Mouse (Mus musculus) granulocyte monocyte progenitor cell, adult 5-6 weeks (primary cell): ENCODE data around the gene Psma5. TPM values are rescaled to one million over a fixed set of nuclear protein-coding genes. Genes with fewer than 3 reads are reported as not detected.
A peak's percentile ranks its signal among the peaks of the same experiment; 100 is the strongest.

Experiments used
- ATAC-seq: replicated peaks from 2 replicates; pipeline ENCODE4 v1.8.0; 2016; ENCODE audit warnings: mild to moderate bottlenecking, moderate TSS enrichment, inconsistent platforms; ENCODE audit not compliant: poor library complexity, severe bottlenecking
- total RNA-seq, 2 experiments: library from RNA; stranded (forward) in 1 of 2; stranded (reverse) in 1 of 2; fragments of 200-712, 200-1000 nt in 1 of 2; fragments of >200 nt in 1 of 2; fragmentation: Nextera tagmentation in 1 of 2; gene quantifications; 2 replicates each; pipeline ENCODE4 v1.2.3; 2014 to 2017

The Psma5 gene
- total RNA-seq, 2 experiments from 2014 or later, result 264 to 273 TPM

DNA sequence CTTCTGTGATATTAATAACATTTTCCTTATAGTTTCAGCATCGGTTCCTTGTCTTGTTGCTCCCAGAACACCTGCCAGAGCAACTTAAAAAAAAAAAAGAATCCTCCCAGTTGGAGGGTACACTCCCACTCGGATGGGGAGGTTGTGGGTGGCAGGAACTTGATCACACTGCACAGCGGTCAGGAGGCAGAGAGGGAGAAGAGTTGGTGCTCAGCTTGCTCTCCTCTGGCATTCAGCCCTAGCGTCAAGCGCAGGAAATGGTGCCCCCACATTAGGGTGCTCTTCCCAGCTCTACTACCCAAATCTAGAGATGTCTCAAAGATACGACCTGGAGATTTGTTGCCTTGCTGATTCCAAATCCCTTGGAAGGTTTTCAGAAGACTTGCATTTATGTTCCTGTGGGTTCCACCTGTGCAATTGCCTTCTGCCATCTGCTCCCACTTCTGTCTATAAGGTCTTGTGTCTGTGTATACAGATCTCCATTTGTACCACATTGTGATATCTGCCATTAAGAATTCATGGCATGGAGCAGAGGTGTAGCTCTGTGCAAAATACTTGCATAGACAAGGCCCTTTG, 43.8 kb downstream of the Psma5 start:
- no peak for ATAC-seq

DNA sequence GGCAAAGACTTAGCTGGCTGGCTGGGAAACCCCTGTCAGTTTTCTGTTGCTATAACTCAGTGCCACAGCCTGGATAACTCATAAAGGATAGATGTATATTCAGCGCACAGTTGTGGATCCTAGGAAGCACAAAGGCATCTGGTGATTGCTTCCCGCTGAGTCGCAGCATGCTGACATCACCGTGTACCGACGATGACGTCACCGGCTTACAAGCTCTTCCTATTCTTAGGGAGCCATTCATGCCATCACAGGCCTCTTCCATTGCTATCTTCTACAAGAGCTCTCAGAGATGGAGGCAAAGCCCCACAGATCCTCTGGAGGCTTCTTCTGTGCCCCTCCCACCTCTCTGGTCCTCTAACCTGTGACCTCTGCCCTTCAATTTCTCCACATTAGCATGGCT, 47.0 kb downstream of the Psma5 start:
- ATAC-seq, result no peak

DNA sequence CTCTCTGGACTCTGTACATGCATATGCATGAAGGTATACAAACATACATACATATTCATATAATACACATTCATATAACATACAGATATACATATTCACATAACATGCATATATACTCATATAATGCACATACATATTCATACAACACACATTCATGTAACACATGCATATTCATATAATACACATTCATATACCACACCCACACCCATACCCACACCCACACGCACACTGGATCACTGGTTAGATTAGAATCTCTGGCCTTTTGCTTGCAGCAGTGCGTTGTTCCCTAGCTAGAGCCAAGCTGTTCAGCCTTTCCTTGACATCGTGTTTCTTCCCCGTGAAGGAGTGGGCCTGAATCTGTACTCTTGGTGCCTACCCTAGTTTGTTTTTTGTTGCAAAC, 48.0 kb downstream of the Psma5 start:
- ATAC-seq, result no peak

DNA sequence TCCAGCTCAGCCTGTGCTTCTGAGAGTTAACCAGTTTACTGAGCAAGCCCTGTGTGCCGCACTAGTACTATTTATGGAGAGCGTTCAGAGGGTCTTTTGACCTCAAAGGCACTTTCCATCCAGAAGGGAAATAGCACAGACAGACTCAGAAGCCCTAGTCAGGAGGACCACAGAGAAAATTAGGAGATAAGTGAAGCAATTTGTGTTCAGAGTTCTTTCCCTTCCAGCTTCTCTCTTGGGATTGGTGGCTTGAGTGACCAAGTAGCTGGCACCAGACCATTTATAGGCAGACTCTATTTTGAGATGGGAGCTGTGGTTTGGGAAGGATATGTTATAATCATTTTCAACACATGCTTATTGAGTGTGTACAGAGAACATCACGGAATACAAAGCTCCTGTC, 49.7 kb downstream of the Psma5 start:
- ATAC-seq, result peak; percentile 78

DNA sequence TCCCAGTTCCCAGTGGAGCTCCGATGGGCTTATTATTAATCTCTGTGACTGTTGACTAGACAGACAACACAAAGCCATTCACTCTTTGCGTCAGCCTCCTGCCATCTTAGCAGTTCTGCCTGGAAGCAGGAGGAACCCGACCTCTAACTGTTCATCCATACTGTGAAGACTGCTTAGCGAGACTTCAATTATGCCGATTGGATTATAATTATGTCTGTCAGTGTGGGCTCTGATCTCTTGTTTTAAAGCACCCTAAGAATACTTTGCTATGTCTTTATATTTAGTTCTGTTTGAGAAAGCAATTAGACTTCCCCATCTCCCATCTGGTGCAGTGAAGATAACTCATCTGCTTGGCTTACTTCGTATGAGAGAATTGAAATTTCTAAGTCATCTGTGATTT, 50.8 kb downstream of the Psma5 start:
- ATAC-seq, result no peak

DNA sequence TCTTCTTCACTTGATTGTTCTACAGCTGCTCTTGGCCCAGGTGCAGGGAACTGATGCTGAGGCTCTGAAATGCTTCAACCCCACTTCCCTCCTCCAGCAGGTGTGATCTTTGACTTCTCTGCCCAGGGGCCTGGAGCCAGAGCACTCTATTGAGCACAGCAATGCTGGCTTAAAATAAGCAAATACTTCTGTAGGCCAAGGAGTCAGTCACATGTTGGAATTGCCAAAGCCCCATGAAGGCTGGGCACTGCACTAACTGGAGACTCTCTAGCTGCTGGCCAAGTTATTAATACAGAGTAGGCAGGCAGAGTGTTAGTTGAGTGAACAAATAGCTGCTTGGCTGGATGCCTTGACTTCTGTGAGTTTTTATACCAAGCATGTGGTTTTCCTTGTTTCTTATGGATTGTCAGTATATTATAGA, 54.2 kb downstream of the Psma5 start:
- ATAC-seq, result no peak

DNA sequence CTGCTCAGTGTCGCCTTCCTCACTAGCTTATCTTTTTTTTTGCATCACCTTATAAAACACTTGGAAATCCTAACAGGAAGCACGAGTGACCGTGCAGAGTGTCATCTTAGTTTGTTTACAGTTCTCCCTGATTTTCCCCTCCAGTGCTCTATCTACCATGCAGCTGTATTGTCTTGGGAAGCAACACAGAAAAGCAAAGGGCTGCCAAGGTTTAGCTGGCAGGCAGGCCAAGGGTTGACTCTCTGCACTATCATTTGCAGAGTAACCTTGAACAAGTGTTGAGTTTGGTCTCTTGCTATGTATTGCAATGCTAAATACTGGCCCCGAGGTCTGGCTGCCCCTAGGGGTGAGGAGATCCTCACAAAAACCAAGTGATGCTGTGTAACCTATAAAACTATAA, 55.0 kb downstream of the Psma5 start:
- no peak for ATAC-seq

DNA sequence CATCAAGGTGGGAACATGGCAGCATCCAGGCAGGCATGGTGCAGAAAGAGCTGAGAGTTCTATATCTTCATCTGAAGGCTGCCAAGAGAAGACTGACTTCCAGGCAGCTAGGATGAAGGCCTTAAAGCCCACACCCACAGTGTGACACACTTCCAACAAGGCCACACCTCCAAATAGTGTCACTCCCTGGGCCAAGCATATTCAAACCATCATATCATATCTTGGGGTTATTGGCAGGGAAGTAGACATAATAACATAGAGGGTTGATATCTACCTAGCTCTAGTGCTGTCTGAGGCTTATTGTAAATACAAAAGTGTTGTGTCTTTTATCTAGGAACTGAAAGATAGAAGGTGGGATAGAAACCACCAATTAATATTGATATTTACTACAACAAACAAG, 55.7 kb downstream of the Psma5 start:
- ATAC-seq, result no peak

DNA sequence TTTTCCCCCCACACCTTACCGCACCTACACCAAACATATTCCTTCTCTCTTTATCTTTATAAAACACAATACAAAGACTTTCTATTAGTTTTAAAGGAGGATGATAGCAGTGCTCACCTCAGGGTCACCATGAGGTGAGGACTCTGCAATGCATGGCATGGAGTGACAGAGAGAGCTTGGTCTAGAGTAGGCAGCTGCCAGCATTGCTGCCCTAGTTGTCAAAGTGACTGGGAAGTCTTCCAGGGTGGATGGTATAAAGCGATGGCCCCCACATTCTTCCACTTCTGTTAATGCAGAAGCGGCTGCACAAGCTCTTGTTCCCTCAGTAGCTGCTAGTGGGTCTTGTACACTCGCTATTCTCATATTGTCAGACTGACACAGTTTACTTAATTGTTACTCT, 56.4 kb downstream of the Psma5 start:
- no peak for ATAC-seq

DNA sequence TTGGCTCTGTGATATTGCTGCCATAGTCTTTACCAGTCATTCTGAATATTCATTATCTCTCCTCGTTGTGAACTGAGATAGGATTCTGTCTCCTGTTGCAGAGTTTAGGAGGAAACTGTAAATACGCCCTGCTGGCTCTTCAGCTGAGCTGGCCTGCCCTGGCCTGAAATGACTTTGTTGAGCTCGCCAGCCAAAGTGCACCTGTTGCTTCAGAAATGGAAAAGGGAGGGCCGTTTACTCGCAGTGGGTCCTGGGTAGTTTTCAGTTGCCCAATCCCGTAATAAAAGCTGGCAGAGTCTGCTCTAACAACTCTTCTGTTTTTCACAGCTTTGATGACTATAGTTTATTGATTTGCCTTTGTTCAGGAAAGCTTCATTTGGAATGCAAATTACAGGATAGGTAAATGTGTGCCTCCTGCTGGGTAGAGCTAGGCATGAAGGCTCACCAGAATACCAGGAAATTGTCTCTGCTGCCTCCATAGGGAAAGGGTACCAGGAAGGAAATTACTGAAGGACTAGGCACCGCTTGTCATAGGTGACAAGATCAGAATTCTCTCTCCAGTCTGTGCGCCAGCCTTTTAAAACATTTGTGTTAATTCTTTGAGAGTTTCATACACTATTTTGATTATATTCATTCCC, 57.4 kb downstream of the Psma5 start:
- no peak for ATAC-seq

DNA sequence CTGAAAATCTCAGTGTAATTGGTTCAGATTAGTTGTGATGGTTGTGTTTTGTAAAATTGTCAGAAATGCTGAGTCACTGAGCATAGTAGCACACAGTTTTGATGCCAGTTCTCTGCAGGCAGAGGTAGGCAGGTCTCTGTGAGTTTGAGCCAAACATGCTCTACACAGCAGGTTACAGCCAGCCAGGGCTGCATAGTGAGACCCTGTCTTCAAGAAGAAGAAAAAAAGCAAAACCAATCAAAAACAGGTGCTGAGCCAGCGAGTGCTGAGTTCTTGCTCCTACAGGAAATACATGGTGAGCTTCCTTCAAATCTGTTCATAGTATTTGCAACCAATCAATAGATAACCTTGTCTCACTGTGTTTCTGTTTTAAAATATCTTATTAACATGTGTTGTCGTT, 61.8 kb downstream of the Psma5 start:
- ATAC-seq, result no peak

DNA sequence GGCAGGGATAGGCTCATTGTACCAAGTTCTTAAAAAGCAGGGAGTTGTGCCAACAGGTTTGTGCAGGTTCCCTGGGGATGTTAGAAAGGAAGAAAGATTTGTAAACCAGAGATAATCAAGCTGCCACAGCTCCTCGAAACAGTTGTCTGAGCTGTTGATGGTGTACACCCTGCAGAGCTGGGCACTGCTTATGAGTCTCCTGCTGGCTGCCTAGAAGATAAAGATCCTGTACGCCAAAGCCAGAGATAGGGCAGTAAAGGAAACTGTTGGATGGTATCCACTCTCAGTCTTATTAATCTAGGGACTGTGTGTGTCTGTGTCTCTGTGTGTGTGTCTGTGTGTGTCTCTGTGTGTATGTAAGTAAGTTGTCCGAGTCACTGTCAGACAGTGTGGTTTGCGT, 64.9 kb downstream of the Psma5 start:
- ATAC-seq, result no peak

DNA sequence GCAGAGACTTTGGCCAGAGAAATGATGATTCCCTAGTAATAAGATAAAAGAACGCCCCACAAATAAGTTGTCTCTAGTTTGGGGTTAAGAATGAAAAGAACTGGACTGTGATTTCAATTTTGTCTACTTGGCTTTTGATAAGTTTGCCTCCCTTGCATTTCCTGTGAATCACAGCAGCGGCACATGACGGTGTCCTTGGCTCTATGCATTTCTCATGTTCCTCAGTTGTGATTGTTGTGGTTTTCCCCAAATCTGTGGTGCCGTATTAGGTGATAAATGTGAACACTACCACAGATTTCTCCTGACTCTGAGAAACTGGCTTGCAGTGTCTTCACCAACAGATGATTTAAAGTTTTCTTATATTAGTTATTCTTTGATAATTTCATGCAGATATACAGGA, 65.4 kb downstream of the Psma5 start:
- ATAC-seq, result no peak

DNA sequence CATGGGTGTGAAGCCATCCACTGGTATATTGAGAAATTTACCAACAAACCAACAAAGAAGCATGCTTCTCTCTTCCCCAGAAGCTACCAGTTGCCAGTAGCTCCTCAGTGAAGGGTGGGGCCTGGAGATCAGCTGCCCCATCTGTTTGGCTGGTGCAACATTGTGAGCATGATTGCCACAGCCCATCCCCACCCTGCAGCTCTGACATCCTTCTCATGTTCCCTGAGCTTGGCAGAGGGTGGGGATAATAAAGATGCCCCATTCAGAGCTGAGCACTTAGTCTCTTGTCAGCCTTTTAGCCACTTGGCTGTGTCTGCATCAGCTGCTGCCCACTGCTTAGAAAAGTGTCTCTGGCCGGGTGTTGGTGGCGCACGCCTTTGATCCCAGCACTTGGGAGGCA, 66.2 kb downstream of the Psma5 start:
- peak; percentile 89 for ATAC-seq

DNA sequence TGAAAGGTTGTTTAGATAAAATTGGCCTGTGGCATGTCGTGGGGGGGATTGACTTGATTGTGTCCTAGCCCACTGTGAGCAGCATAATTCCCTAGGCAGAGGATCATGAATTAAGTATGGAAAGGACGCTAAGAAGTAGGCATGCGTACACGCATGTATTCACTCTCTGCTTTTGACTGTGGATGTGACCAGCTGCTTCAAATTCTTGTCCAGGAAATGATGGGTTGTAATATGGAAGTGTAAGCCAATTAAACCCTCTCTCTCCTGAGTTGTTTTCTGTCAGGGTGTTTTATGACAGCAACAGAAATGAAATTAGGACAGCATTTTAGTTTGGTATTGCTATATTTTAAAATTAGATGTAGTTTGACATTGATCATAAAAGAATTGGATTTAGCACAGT, 68.1 kb downstream of the Psma5 start:
- ATAC-seq, result no peak

DNA sequence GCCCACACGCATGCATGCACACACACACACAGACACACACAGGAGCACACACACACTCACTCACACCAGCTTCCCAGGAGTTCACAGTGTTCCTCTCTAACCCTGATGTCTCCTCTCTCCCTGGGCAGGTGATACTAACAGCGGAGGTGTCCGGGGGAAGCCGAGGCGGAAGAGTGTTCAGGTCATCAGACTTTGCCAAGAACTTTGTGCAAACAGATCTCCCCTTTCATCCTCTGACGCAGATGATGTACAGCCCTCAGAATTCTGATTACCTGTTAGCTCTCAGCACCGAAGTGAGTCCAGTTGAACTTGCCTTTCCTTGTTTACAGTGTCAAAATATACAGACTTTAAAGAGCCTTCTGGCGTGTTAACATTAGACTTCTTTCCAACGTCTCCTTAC, 68.8 kb downstream of the Psma5 start:
- no peak for ATAC-seq

DNA sequence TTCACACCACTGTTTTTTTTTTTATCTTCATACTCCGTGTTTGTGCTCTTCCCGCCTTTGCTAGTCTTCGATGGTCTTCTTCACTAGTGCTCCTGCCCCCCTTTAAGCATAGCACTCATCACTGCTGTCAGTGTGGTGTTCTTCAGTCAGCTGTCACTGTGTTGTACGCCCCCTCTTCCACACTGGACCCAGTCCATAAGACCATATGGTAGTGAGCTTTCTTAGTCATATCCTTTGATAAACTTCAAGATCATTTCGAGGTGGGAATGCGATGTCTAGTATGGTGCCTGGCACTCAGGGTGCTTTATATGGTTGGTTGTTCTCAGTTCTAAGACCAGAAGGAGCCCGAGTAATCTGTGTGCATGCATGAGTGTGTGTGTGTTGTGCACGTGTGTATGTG, 70.5 kb downstream of the Psma5 start:
- no peak for ATAC-seq

DNA sequence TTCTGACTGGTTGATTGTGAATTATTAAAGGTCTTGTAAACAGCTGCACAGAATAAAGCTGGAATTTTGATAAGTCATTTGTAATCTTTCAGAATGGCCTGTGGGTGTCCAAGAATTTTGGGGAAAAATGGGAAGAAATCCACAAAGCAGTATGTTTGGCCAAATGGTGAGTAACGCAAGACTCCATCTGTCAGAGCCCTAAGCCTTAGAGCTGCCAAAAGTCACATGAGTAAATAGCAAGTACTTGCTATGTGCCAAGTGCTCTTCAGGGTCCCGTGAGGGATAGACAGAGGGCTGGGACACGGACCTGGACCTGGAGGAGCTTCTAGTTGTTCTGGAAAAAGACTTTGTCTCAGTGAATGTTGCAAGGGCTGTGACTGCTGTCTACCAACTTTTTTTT, 71.2 kb downstream of the Psma5 start:
- ATAC-seq, result no peak

DNA sequence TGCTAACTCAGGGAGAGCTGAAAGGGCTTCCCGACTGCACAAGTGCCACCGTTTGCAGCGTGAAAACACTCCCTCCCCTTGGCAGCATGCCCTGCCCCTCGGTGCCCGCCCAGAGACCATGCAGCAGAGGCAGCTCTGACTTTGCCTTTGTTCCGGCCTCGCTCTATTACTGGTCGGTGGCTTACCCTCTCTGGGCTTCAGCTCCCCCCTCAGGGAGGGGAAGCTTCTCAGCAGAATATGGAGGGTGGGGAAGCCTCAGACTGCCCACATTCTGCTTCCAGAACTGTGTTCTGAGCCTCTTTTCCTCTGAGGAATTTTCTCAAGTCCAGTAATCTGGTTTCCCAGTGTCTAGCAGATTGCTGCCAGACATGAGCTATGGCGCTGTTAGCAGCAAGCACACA, 71.7 kb downstream of the Psma5 start:
- ATAC-seq, result peak; percentile 46; the same call in 1 of the 2 replicates
